Mouse (Mus musculus) CH12.LX (cell line): ENCODE results near the gene Ehd1. TPM values are rescaled to one million over a fixed set of nuclear protein-coding genes. Genes with fewer than 3 reads are reported as not detected.

ENCODE experiments used
- DNase-seq: peaks from one replicate; pipeline ENCODE4 v3.0.0-alpha.2; 2013; ENCODE audit errors: extremely low read depth
- H3K27ac ChIP-seq: 2 replicates; pipeline ENCODE4 v1.5.1; 2012; ENCODE audit warnings: low read depth, mild to moderate bottlenecking, control low read depth, moderate library complexity; ENCODE audit not compliant: insufficient read depth
- H3K27me3 ChIP-seq: replicated peaks from 2 replicates; pipeline ENCODE3; 2012; ENCODE audit warnings: inconsistent platforms
- H3K36me3 ChIP-seq, 2 experiments: replicated peaks in 1 of 2; 2 replicates each; pipeline versions ENCODE3 to v1.6.1; 2012; ENCODE audit warnings: inconsistent platforms in 1 of 2, low read length in 1 of 2, mild to moderate bottlenecking in 1 of 2, mixed read lengths in 1 of 2, moderate library complexity in 1 of 2; ENCODE audit not compliant: control insufficient read depth in 1 of 2, insufficient read depth in 1 of 2
- H3K4me1 ChIP-seq, 2 experiments: 2 replicates each; pipeline ENCODE4 v1.6.1; 2012; ENCODE audit warnings: inconsistent platforms in 1 of 2, moderate library complexity in 1 of 2; ENCODE audit not compliant: insufficient read depth in 2 of 2, control insufficient read depth in 1 of 2
- H3K4me2 ChIP-seq: 2 replicates; pipeline ENCODE4 v1.6.1; 2012; ENCODE audit warnings: low read depth, mild to moderate bottlenecking, control low read depth; ENCODE audit not compliant: poor library complexity, insufficient read depth, severe bottlenecking
- H3K4me3 ChIP-seq, 3 experiments: fragments of 150-350 bp in 1 of 3; sonication (generic) in 1 of 3; replicated peaks in 1 of 3; 2 replicates each; pipeline versions ENCODE3 to v1.5.1; 2011 to 2012; ENCODE audit warnings: low read depth in 2 of 3, low read length in 2 of 3, mild to moderate bottlenecking in 2 of 3, moderate library complexity in 2 of 3, control low read depth in 1 of 3, improper control_type of control experiment in 1 of 3, inconsistent platforms in 1 of 3, mixed read lengths in 1 of 3; ENCODE audit not compliant: poor library complexity in 1 of 3
- H3K79me2 ChIP-seq: replicated peaks from 2 replicates; pipeline ENCODE4 v1.6.1; 2012; ENCODE audit warnings: mild to moderate bottlenecking, moderate library complexity; ENCODE audit not compliant: control insufficient read depth, poor library complexity, insufficient read depth, severe bottlenecking; ENCODE audit errors: extremely low read depth
- H3K9ac ChIP-seq: 2 replicates; pipeline ENCODE4 v1.6.1; 2012; ENCODE audit warnings: low read depth, mild to moderate bottlenecking, control low read depth, moderate library complexity; ENCODE audit not compliant: insufficient read depth
- H3K9me3 ChIP-seq: replicated peaks from 2 replicates; pipeline ENCODE3; 2012; ENCODE audit warnings: low read length, inconsistent platforms, mixed read lengths
- BHLHE40 ChIP-seq: IDR thresholded peaks from 2 replicates; pipeline ENCODE4 v1.6.1; 2011; ENCODE audit warnings: mild to moderate bottlenecking, low read depth, low read length, improper control_type of control experiment
- CHD2 ChIP-seq: IDR thresholded peaks from 2 replicates; pipeline ENCODE4 v1.6.1; 2011; ENCODE audit warnings: low read length, improper control_type of control experiment
- E2F4 ChIP-seq: IDR thresholded peaks from 2 replicates; pipeline ENCODE4 v1.6.1; 2011; ENCODE audit warnings: low read depth, low read length, improper control_type of control experiment; ENCODE audit not compliant: insufficient replicate concordance
- ELF1 ChIP-seq: IDR thresholded peaks from 2 replicates; pipeline ENCODE4 v1.6.1; 2014; ENCODE audit warnings: low read depth, mild to moderate bottlenecking, inconsistent platforms, low read length, improper control_type of control experiment
- GABPA ChIP-seq: IDR thresholded peaks from 2 replicates; pipeline ENCODE4 v1.6.1; 2012; ENCODE audit warnings: low read depth, low read length, improper control_type of control experiment, inconsistent platforms; ENCODE audit not compliant: insufficient replicate concordance
- IRF4 ChIP-seq: IDR thresholded peaks from 2 replicates; pipeline ENCODE4 v1.6.1; 2014; ENCODE audit warnings: low read depth, mild to moderate bottlenecking, inconsistent platforms, low read length, improper control_type of control experiment
- JUN ChIP-seq: IDR thresholded peaks from 2 replicates; pipeline ENCODE4 v1.6.1; 2011; ENCODE audit warnings: low read depth, mild to moderate bottlenecking, low read length, improper control_type of control experiment, moderate library complexity; ENCODE audit not compliant: insufficient read depth
- KAT2A ChIP-seq: IDR thresholded peaks from 2 replicates; pipeline ENCODE4 v1.6.1; 2012; ENCODE audit warnings: low read length, improper control_type of control experiment, inconsistent platforms; ENCODE audit not compliant: insufficient replicate concordance
- MAX ChIP-seq: IDR thresholded peaks from 2 replicates; pipeline ENCODE4 v1.6.1; 2011; ENCODE audit warnings: low read length, improper control_type of control experiment
- MAZ ChIP-seq: IDR thresholded peaks from 2 replicates; pipeline ENCODE4 v1.6.1; 2012; ENCODE audit warnings: low read depth, mild to moderate bottlenecking, inconsistent platforms, low read length, improper control_type of control experiment, moderate library complexity
- MXI1 ChIP-seq: IDR thresholded peaks from 2 replicates; pipeline ENCODE4 v1.6.1; 2011; ENCODE audit warnings: mild to moderate bottlenecking, low read depth, low read length, improper control_type of control experiment
- NELFE ChIP-seq: IDR thresholded peaks from 2 replicates; pipeline ENCODE4 v1.6.1; 2011; ENCODE audit warnings: low read depth, low read length, improper control_type of control experiment
- NRF1 ChIP-seq: IDR thresholded peaks from 2 replicates; pipeline ENCODE4 v1.6.1; 2014; ENCODE audit warnings: low read depth, mild to moderate bottlenecking, inconsistent platforms, low read length, improper control_type of control experiment, moderate library complexity
- PAX5 ChIP-seq: IDR thresholded peaks from 2 replicates; pipeline ENCODE4 v1.6.1; 2012; ENCODE audit warnings: low read length, inconsistent platforms, mixed read lengths
- POLR2A ChIP-seq: IDR thresholded peaks from 2 replicates; pipeline ENCODE4 v1.6.1; 2011; ENCODE audit warnings: low read depth, mild to moderate bottlenecking, improper control_type of control experiment, low read length
- RAD21 ChIP-seq: IDR thresholded peaks from 2 replicates; pipeline ENCODE4 v1.6.1; 2011; ENCODE audit warnings: low read depth, mild to moderate bottlenecking, low read length, improper control_type of control experiment, moderate library complexity
- SIN3A ChIP-seq: IDR thresholded peaks from 2 replicates; pipeline ENCODE4 v1.6.1; 2012; ENCODE audit warnings: low read length, improper control_type of control experiment, inconsistent platforms
- UBTF ChIP-seq: IDR thresholded peaks from 2 replicates; pipeline ENCODE4 v1.6.1; 2012; ENCODE audit warnings: low read depth, mild to moderate bottlenecking, inconsistent platforms, low read length, improper control_type of control experiment, moderate library complexity
- ZMIZ1 ChIP-seq: IDR thresholded peaks from 2 replicates; pipeline ENCODE4 v1.6.1; 2012; ENCODE audit warnings: low read depth, mild to moderate bottlenecking, inconsistent platforms, low read length, improper control_type of control experiment
- ZNF384 ChIP-seq: IDR thresholded peaks from 2 replicates; pipeline ENCODE4 v1.6.1; 2012; ENCODE audit warnings: low read depth, low read length, improper control_type of control experiment, inconsistent platforms
- dilution Hi-C: fragments of 300-500 bp; cut with MboI; formaldehyde crosslinking; loops from 2 replicates; pipeline ENCODE4 v1.14.3; 2020; ENCODE audit warnings: low sequenced_read_pairs; ENCODE audit not compliant: extremely low pct_unique_long_range_greater_than_20kb, extremely low pct_ligation_motif_present
- in situ Hi-C: fragments of 300-500 bp; cut with MboI; formaldehyde crosslinking; loops from 3 replicates; pipeline ENCODE4 v1.14.3; 2019; ENCODE audit warnings: low sequenced_read_pairs, low pct_ligation_motif_present, low pct_unique_long_range_greater_than_20kb, mixed read lengths
- polyA plus RNA-seq: library from polyadenylated mRNA; unstranded; fragments of >175 nt; gene quantifications from 2 replicates; pipeline ENCODE4 v1.2.1, GENCODE M21; 2012; ENCODE audit warnings: low read depth; ENCODE audit not compliant: insufficient read length
- total RNA-seq, 2 experiments: library from RNA; depleted of rRNA; stranded (reverse); fragments of 300-350 nt in 1 of 2; fragments of >200 nt in 1 of 2; gene quantifications; 2 replicates each; pipeline ENCODE4 v1.2.3; 2012 to 2014

Gene Ehd1
- total and polyA plus RNA-seq, 3 experiments = 131 to 400 (median 245) TPM

- Histone ChIP-seq H3K36me3 (peaks cover 5 to 9% of the 10 kb centered on the region in 2 experiments), H3K9ac (0 out of 2 replicates have a peak overlapping the region, but pooled peaks have one; percentile 6), H3K4me3 (no peak overlapping the region), H3K79me2 (peaks cover 24% of the 10 kb centered on the region), H3K4me1 (peaks cover 14 to 46% of the 10 kb centered on the region in 2 experiments), H3K27me3 (no peaks in the 10 kb centered on the region), H3K4me2 (no peak overlapping the region), H3K9me3 (no peaks in the 10 kb centered on the region), H3K27ac (peak overlapping the region; percentile 47)
- dilution Hi-C loops = no loop called here
- DNase-seq = no peak
- in situ Hi-C loops = no loop called here
- TF ChIP-seq ZMIZ1 (no peak), MAZ (no peak), ZNF384 (no peak), POLR2A (no peak), MXI1 (no peak), CHD2 (no peak), MAX (no peak), IRF4 (no peak), SIN3A (no peak), JUN (no peak), RAD21 (no peak), NELFE (no peak), ELF1 (no peak), GABPA (no peak), E2F4 (no peak), NRF1 (no peak), UBTF (no peak), KAT2A (no peak), BHLHE40 (no peak)
Measured at GRCm38 (mm10) chr19:6273592-6273991, 2.9 kb upstream of the Ehd1 start.

- Histone ChIP-seq H3K4me1 (peaks cover 14 to 43% of the 10 kb centered on the region in 2 experiments), H3K79me2 (peaks cover 29% of the 10 kb centered on the region), H3K9me3 (no peaks in the 10 kb centered on the region), H3K27me3 (no peaks in the 10 kb centered on the region), H3K36me3 (peaks cover 10 to 14% of the 10 kb centered on the region in 2 experiments), H3K27ac (peak overlapping the region; percentile 47), H3K4me2 (peak overlapping the region; percentile 50; the same call in 1 of the 2 replicates), H3K4me3 (no peak overlapping the region), H3K9ac (0 out of 2 replicates have a peak overlapping the region, but pooled peaks have one; percentile 6)
- dilution Hi-C loops (no loop called here), in situ Hi-C loops (no loop called here)
- TF ChIP-seq MAZ = no peak
- no peak for TF ChIP-seq PAX5
- no peak for DNase-seq
Measured at GRCm38 (mm10) chr19:6273998-6274608, 2.4 kb upstream of the Ehd1 start.
